Mouse (Mus musculus): Measurements from ENCODE around the gene Rbm46. TPM values are rescaled to one million over a fixed set of nuclear protein-coding genes. Genes with fewer than 3 reads are reported as not detected.

Gene Rbm46
- polyA plus RNA-seq (2015; fragmentation: Illumina TruSeq; extraction: RNeasy Lipid Tissue Mini Kit (QIAGEN cat#74804); ENCODE audit: insufficient read depth, low read depth, low replicate concordance): not detected

GRCm38 (mm10) chr3:82876372-82876739, at the start of gene Rbm46:
Gene Rbm46 (minus strand): TSS chr3:82876483.

GRCm38 (mm10) chr3:82903613-82904205, 27.4 kb upstream of the Rbm46 start, which contains the start of gene Lrat:
Gene Lrat (minus strand): TSS chr3:82903973.

Other genes with a start within 250 kb of the Rbm46 start
- not detected for gene Lrat, start 27.5 kb upstream of the Rbm46 start, polyA plus RNA-seq (2015; fragmentation: Illumina TruSeq; extraction: RNeasy Lipid Tissue Mini Kit (QIAGEN cat#74804); ENCODE audit: insufficient read depth, low read depth, low replicate concordance)
- not detected for gene Fgg, start 131.2 kb upstream of the Rbm46 start, polyA plus RNA-seq (2015; fragmentation: Illumina TruSeq; extraction: RNeasy Lipid Tissue Mini Kit (QIAGEN cat#74804); ENCODE audit: insufficient read depth, low read depth, low replicate concordance)
- not detected for gene Fga, start 149.6 kb upstream of the Rbm46 start, polyA plus RNA-seq (2015; fragmentation: Illumina TruSeq; extraction: RNeasy Lipid Tissue Mini Kit (QIAGEN cat#74804); ENCODE audit: insufficient read depth, low read depth, low replicate concordance)
- not detected for gene Fgb, start 173.4 kb upstream of the Rbm46 start, polyA plus RNA-seq (2015; fragmentation: Illumina TruSeq; extraction: RNeasy Lipid Tissue Mini Kit (QIAGEN cat#74804); ENCODE audit: insufficient read depth, low read depth, low replicate concordance)
- gene Plrg1, start 179.0 kb upstream of the Rbm46 start, polyA plus RNA-seq (2015; fragmentation: Illumina TruSeq; extraction: RNeasy Lipid Tissue Mini Kit (QIAGEN cat#74804); ENCODE audit: insufficient read depth, low read depth, low replicate concordance): 7.7 TPM